Mouse (Mus musculus) embryonic fibroblast, embryonic 13.5 days (primary cell): ENCODE data around the gene Themis2.

Experiments
- CTCF ChIP-seq: IDR thresholded peaks from 2 replicates; pipeline ENCODE4 v1.5.1; 2011; ENCODE audit warnings: mild to moderate bottlenecking, control low read depth, low read length, moderate library complexity, borderline replicate concordance; ENCODE audit not compliant: insufficient read depth
- POLR2A ChIP-seq: IDR thresholded peaks from 2 replicates; pipeline ENCODE4 v1.6.1; 2011; ENCODE audit warnings: low read depth, mild to moderate bottlenecking, control low read depth, low read length, moderate library complexity

- TF ChIP-seq POLR2A (no peak), CTCF (no peak)
These were observed 33.6 kb downstream of the Themis2 start for GRCm38 (mm10) chr4:132762602-132763001.
